Mouse (Mus musculus) ovary, postnatal 36 days (tissue): ENCODE results near the gene Rab11a.

Experiments
- DNase-seq: peaks from one replicate; pipeline ENCODE4 v3.0.0; 2022; ENCODE audit warnings: low spot score, mixed read lengths

Gene Rab11a

GRCm38 (mm10) chr9:64737406-64738201 lies at the start of gene Rab11a:
Gene Rab11a, minus strand, starts transcription at chr9:64737758.
- DNase-seq = peak; percentile 94

GRCm38 (mm10) chr9:64786216-64786905 lies 48.8 kb upstream of the Rab11a start:
- no peak for DNase-seq

GRCm38 (mm10) chr9:64784841-64785240 lies 47.3 kb upstream of the Rab11a start:
- DNase-seq = peak; percentile 68

GRCm38 (mm10) chr9:64783511-64783910 lies 46.0 kb upstream of the Rab11a start:
- DNase-seq = no peak

GRCm38 (mm10) chr9:64779628-64780027 lies 42.1 kb upstream of the Rab11a start:
- DNase-seq = no peak

GRCm38 (mm10) chr9:64778151-64778550 lies 40.6 kb upstream of the Rab11a start:
- no peak for DNase-seq

- no peak for DNase-seq
Measured at GRCm38 (mm10) chr9:64777441-64777987, 40.0 kb upstream of the Rab11a start.

GRCm38 (mm10) chr9:64775491-64775890 lies 37.9 kb upstream of the Rab11a start:
- DNase-seq = no peak

- no peak for DNase-seq
Measured at GRCm38 (mm10) chr9:64774883-64775282, 37.3 kb upstream of the Rab11a start.

GRCm38 (mm10) chr9:64774411-64774811 lies 36.9 kb upstream of the Rab11a start:
- no peak for DNase-seq

GRCm38 (mm10) chr9:64773936-64774335 lies 36.4 kb upstream of the Rab11a start:
- DNase-seq = no peak

GRCm38 (mm10) chr9:64773254-64773653 lies 35.7 kb upstream of the Rab11a start:
- DNase-seq = no peak

GRCm38 (mm10) chr9:64771236-64771635 lies 33.7 kb upstream of the Rab11a start:
- DNase-seq = peak; percentile 22

- no peak for DNase-seq
Measured at GRCm38 (mm10) chr9:64770411-64770849, 32.9 kb upstream of the Rab11a start.

- DNase-seq = no peak
Measured at GRCm38 (mm10) chr9:64769911-64770310, 32.4 kb upstream of the Rab11a start.

- DNase-seq = peak; percentile 25
Measured at GRCm38 (mm10) chr9:64769066-64769695, 31.6 kb upstream of the Rab11a start.

GRCm38 (mm10) chr9:64767796-64768195 lies 30.2 kb upstream of the Rab11a start:
- DNase-seq = no peak

- DNase-seq = no peak
Measured at GRCm38 (mm10) chr9:64766136-64766535, 28.6 kb upstream of the Rab11a start.

- no peak for DNase-seq
Measured at GRCm38 (mm10) chr9:64764824-64765223, 27.3 kb upstream of the Rab11a start.

- DNase-seq = no peak
Measured at GRCm38 (mm10) chr9:64758052-64758451, 20.5 kb upstream of the Rab11a start.

- no peak for DNase-seq
Measured at GRCm38 (mm10) chr9:64752575-64752974, 15.0 kb upstream of the Rab11a start.

- DNase-seq = no peak
Measured at GRCm38 (mm10) chr9:64749314-64749713, 11.8 kb upstream of the Rab11a start.

GRCm38 (mm10) chr9:64747735-64748134 lies 10.2 kb upstream of the Rab11a start:
- no peak for DNase-seq
